Mouse (Mus musculus) kidney, postnatal 10 days (tissue): Measurements from ENCODE around the gene Ccdc154.

Source experiments
- DNase-seq: peaks from one replicate; pipeline ENCODE4 v3.0.0; 2021; ENCODE audit warnings: mixed read lengths

The Ccdc154 gene

DNA sequence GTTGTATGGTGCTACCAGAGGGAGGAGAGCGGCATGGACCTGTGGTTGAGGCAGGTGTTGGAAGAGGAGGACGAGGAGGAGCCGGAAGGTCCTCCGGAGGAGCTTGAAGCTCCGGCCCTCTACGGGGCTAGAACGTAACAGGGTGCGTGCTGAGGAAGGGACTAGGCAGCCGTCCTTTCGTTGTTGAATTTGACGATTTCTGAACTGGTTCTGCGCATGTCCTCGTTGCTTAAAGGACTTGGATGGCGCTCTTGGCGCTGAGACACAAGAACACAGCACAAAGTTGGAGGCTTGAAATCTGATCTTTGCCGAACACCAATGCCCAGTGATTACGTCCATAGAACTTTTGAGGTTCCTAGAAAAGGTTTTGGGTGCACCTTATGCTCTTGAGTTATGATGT lies 22.7 kb downstream of the Ccdc154 start:
- DNase-seq, result no peak

DNA sequence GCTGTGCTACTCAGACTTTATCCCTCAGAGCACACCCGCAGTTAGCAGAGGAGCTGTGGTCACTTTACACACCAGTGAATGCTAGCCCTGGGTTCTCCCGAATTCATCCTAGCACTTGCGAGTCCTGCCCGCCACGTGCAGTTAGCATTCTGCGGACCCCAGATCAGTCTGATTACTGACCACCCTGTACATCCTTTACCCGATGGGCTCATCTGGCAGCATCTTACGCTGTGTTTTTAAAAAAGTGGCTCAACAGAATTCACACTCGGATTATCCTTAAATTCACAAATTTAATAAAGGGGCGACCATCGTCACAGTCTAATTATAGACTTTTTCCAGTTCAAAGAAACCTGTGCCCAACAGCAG lies 25.5 kb downstream of the Ccdc154 start:
- no peak for DNase-seq

DNA sequence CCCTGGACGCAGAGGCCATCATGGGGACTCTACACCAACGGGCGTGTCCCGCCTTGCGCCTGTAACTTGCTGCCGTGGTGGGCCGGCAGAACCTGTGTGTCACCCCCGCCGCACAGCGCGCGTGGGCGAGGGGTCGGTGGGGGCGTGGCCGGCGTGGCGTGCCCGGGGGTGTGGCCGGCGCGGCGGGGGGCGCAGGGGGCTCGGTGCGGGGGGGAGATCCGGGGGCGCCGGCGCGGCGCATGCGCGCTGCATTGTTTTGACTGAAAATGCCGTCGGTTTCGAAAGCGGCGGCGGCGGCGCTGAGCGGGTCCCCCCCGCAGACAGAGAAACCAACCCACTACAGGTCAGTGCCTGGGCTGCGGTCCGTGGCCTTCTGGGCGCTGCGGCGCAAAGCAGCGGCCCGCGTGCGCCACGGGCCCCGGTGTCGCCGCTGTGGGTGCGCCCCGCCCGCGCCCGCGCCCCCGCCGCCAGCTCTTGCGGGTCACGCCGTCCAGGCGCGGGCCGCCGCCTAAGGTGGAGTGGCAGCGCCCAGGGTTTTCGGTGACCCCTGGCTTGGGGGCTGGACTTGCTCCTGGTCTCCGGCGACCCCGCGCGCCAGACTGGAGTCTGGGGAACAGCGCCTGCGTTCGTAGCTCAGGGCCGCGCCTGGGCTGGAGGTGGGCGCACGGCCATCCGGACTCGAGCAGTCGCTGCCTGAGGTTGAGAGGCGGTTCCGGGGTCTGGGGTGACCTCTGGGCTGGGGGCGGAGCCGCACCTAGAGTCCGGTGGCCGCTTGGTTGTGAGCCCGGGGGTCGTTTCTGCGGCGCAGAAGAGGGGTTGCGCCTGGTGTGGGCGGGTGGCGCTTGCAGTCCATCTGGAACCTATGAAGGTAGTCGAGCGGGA lies 26.1 kb downstream of the Ccdc154 start, which contains the start of gene Unkl:
Gene Unkl, plus strand, starts transcription at position 248 of the 882 bp plus-strand sequence.
- DNase-seq, result peak; percentile 89

DNA sequence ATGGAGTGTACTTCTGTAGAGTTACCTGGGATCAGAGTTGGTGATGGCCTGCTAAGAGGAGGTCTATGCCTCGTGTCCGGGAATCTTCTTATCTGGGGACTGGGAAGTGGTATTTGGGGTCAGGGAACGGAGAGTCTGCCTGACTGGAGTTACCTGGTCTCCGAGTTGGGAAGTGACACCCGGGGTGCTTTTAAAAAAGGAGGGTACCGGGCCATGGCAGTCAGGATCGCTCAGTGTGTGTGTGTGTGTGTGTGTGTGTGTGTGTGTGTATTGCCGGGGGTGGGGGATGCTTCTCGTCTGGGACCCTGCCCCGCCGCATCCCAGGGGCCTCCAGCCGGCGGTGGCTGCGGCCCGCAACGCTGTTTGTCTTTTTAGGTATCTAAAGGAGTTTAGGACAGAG lies 26.8 kb downstream of the Ccdc154 start:
- DNase-seq, result no peak

DNA sequence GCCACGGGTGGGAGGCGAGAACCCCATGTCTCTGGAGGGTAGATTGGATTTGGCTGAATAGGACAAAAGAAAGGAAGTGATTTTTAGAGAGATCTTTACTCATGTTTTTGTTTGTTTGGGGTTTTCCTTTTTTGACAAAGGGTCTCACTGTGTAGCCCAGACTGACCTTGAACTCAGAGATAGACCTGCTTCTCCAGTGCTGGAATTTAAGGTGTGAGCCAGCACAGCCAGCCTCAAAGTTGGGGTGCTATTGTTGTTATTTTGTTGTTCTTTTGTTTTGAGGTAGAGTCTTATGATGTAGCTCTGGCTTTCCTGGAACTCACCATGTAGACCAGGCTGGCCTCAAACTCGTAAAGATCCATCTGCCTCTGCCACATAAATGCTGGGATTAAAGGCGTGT lies 40.1 kb downstream of the Ccdc154 start:
- no peak for DNase-seq

DNA sequence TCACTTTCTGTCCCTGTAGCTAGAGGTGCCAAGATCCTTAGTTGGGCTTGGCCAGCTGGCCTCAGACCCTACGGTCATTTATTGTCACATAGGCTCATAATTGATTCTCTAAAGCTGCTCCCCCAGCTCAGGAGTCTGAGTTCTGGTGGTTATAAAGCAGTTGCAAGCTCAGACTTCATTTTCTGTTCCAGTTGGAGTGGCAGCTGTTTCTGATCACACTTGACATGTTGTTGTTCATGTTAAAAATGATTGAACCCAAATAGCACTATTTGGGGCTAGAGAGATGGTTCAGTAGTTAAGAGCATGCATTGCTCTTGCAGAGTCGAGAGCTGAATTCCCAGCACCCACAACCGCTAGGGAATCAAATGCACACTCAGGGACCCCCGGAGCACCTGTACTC lies 47.7 kb downstream of the Ccdc154 start:
- peak; percentile 31 for DNase-seq

DNA sequence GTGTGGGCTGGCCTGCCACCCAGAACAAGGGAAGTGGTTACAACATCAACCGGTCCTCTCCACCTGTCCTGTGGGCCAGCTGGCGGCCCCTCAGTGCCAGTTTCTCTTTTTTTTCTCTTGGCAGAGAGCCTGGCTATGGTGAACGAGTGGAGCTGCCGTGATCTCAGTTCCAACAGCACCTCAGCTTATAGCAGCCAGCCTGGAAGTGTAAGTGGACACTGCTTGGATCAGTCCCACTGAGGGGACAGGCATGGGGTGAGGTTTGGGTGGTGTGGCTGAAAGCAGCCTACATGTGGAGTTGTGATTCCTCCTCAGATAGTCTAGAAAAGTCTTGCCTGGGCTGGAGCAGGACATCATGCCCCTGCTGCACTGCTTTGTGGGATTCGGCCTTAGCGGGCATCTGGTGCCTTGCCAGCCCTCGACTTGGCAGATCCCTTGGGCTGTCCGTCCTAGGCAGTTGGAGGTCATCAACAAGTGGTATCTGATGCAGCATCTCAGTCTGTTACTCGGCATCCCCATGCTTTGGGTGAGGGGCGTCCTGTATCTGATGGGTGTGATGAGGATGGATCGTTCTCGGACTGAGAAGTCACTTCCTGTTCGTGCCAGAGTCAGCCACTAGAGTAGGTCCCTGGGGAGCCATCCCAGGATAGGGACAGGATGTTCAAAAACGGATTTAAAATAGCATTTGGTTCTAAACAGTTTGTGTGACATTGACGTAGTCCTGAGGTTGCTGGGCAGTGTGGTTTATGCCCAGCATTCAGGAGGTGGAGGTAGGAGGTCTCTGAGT lies 48.6 kb downstream of the Ccdc154 start:
- DNase-seq, result peak; percentile 60

DNA sequence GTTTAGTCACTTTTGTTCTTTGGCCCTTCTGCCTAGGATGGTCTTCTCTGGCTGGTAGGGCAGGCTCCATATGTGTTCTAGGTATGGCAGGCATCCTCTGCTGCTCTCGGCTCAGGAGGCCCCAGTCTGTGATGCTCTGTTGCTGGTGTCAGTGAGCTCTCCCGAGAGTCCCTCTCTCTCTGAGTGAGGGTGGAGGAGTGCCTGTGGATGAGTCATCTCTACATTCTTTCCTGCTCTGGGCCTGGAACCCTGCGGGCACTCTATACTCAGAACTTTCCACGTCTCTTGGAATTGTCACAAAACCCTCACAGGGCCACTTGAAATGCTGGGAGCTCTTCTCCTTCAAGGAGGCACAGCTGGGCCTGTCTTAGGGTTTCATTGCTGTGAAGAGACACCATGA lies 49.4 kb downstream of the Ccdc154 start:
- DNase-seq, result no peak

DNA sequence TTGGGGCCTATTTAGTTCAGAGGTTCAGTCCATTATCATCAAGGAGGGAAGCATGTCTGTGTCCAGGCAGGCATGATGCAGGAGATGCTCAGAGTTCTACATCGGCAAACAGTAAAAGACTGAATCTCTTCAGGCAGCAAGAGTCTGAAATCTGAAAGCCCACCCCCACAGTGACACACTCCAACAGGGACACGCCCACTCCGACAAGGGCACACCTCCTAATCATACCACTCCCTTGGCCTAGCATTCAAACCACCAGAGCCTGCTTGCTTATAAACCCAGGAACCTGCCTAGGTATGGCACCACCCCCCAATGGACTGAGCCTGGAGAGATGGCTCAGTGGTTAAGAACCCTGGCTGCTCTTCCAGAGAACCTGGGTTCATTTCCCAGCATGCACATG lies 53.2 kb downstream of the Ccdc154 start:
- DNase-seq, result no peak

DNA sequence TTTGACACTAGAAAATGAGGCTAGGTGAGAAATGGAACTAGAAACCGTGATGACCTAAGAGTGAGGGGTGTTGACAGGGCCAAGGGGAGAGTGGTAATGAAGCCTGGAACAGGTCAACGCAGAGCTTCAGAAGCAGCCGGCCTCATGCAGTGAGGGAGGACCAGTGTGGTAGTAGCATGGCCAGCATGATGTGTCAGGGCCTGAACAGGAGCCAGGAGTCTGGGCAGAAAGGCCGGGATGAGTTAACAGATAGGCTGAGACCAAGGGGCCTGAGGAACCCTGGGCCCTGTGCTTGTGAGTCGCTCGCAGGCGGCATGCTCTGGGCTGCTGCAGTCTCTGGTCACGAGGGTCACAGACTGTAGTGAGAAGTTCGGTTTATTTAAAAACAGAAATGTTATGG lies 56.7 kb downstream of the Ccdc154 start:
- no peak for DNase-seq

DNA sequence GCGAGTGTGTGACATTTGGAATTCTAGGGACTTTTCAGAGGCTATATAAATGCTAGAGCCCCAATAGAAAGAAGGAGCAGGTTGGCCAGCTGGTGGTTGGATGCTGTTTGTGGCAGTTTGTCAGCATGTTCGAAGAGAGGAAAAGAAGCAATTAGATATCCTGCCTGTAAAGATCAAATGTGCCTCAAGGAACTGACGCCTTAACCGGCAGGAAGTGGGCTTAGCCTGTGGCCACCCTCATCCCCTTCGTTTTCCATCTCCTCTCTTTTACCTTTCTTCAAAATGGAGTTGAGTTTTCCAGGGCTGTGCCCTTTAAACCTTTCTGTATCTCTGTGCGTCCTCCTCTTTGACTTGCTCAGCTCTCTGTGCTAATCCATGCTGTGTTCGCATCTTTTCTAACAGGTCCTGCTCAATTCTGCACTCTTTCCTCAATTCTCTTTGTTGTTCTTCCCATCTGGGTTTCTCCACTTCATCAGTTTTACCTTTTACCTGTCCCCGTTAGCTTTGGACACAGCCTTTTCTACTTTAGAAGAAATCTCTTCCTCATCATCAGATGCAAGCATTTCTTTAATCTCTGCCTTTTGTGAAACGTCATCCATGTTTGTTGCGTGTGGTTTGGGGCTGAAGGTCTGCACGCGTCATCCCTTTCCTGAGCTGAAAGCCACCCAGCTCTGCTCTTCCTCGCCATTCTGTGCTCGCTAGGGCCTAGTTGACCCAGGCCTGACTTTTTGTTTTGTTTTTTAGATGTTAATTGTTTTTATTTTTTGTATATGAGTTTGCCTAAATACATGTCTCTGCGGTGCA lies 57.4 kb downstream of the Ccdc154 start:
- no peak for DNase-seq

DNA sequence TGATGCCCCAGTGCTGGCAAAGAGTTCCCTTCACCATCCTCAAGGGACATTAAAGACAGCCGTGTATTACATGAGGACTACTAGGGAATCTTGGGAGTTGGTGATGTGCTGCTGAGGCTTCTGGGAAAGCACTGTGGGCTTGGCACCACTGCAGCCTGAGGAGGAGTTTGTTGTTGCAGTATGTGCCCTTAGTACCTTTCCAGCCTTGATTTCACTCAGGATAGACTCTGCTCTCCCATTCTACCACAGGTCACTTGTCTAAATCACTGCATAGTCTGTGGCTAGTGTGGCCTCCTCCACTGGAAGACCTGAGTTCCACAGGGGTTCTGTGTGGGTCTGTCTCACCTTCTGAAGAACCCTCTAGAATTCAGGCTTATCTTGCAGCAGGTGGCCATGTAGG lies 58.5 kb downstream of the Ccdc154 start:
- DNase-seq, result no peak
